Mouse (Mus musculus): Measurements from ENCODE around the gene Rnf8. TPM values are rescaled to one million over a fixed set of nuclear protein-coding genes. Genes with fewer than 3 reads are reported as not detected.

Gene Rnf8
- total and polyA plus RNA-seq, 2 experiments from 2014 or later, result 21.9 to 75.3 TPM

DNA sequence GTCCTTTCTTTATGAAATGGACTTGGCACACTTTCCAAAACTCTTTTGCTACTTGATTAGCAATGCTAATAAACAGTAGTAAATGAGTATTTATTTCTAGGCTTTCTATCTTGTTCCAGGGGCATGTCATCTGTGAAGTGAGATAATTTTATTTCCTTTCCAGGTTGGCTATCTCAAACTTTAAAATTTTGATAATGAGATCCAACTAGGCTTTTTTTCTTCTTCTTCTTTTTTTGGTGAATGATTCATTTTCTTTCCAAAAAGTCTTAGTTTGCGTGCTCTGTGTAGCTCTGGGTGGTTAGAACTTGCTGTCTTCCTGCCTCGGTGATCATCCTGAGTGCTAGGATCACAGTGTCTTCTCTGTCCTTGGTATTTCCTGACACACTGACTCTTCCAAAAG, 78.2 kb downstream of the Rnf8 start:
- 94% methylated on average over 2 of the region's 2 CpGs for WGBS
- ATAC-seq (ENCODE audit: low FRiP score) (no peak), DNase-seq (ENCODE audit: low spot score) (no peak)
- H3K4me3 ChIP-seq (ENCODE audit: low read depth, low read length), result no peak overlapping the region
- peaks cover 56% of the 10 kb centered on the region for H3K36me3 ChIP-seq (ENCODE audit: insufficient read depth, low read length)
- no peaks in the 10 kb centered on the region for H3K27me3 ChIP-seq (ENCODE audit: insufficient read depth, low read length)
- H3K9me3 ChIP-seq (ENCODE audit: low read length), result no peaks in the 10 kb centered on the region
- no peak overlapping the region for H3K4me2 ChIP-seq (ENCODE audit: low read depth, low read length, poor library complexity, severe bottlenecking)
- H3K27ac ChIP-seq (ENCODE audit: low read depth, low read length), result no peak overlapping the region
- H3K4me1 ChIP-seq (ENCODE audit: insufficient read depth, low read length), result no peaks in the 10 kb centered on the region
- no peak for TF ChIP-seq CTCF (IDR thresholded peaks at IDR 0.05)
- no peak overlapping the region for H3K9ac ChIP-seq (replicated peaks; ENCODE audit: low read length, poor library complexity, severe bottlenecking)

DNA sequence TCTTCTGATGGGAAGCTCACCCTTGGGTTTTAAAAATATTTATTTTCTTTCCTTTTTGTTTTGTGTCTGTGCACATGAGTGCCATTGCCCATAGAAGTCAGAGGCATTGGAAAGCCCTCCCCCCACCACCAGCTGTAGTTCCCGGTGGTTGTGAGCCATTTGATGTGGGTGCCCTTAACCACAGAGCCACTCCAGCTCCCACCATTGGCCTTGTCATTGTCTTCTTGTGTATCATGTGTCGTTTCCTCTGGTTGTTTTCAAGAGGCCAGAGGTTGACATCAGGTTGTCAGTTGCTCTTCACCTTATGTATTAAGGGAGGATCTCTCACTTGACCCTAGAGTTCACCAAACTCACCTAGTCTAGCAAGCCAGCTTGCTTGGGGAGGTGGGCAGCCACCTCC, 79.0 kb downstream of the Rnf8 start:
- no peak for ATAC-seq (ENCODE audit: low FRiP score)
- Histone ChIP-seq H3K27me3 (ENCODE audit: insufficient read depth, low read length) (no peaks in the 10 kb centered on the region), H3K4me1 (ENCODE audit: insufficient read depth, low read length) (no peaks in the 10 kb centered on the region), H3K4me3 (ENCODE audit: low read depth, low read length) (no peak overlapping the region), H3K9ac (replicated peaks; ENCODE audit: low read length, poor library complexity, severe bottlenecking) (no peak overlapping the region), H3K9me3 (ENCODE audit: low read length) (no peaks in the 10 kb centered on the region), H3K27ac (ENCODE audit: low read depth, low read length) (no peak overlapping the region), H3K36me3 (ENCODE audit: insufficient read depth, low read length) (peaks cover 58% of the 10 kb centered on the region), H3K4me2 (ENCODE audit: low read depth, low read length, poor library complexity, severe bottlenecking) (no peak overlapping the region)
- TF ChIP-seq CTCF (IDR thresholded peaks at IDR 0.05), result no peak
- 80% methylated on average over 2 of the region's 2 CpGs for WGBS
- DNase-seq (ENCODE audit: low spot score), result no peak

DNA sequence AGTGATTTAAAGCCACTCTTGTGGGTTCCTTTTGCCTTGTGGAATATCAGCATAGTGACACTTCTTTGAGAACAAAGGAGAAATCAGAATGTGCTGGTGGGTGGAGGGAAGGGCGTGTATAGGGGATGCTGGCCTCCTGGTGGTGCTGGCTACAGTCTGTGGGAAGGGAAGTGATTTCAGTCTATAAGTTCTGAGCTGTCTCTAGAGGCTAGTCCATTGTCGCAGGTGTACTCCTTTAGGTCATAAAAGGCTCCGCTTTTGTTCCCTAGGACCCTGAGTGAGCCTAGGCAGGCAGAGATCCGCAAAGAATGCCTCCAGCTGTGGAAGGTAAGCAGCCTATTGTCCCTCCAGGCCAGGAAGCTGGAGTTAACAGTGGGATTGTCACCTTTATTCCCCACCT, 79.9 kb downstream of the Rnf8 start:
- H3K27ac ChIP-seq (ENCODE audit: low read depth, low read length), result no peak overlapping the region
- peaks cover 58% of the 10 kb centered on the region for H3K36me3 ChIP-seq (ENCODE audit: insufficient read depth, low read length)
- H3K9me3 ChIP-seq (ENCODE audit: low read length), result no peaks in the 10 kb centered on the region
- WGBS, result 78% methylated on average over 4 of the region's 4 CpGs
- H3K9ac ChIP-seq (replicated peaks; ENCODE audit: low read length, poor library complexity, severe bottlenecking), result no peak overlapping the region
- TF ChIP-seq CTCF (IDR thresholded peaks at IDR 0.05), result no peak
- DNase-seq (ENCODE audit: low spot score) (no peak), ATAC-seq (ENCODE audit: low FRiP score) (no peak)
- H3K27me3 ChIP-seq (ENCODE audit: insufficient read depth, low read length), result no peaks in the 10 kb centered on the region
- H3K4me1 ChIP-seq (ENCODE audit: insufficient read depth, low read length), result no peaks in the 10 kb centered on the region
- H3K4me2 ChIP-seq (ENCODE audit: low read depth, low read length, poor library complexity, severe bottlenecking), result no peak overlapping the region
- H3K4me3 ChIP-seq (ENCODE audit: low read depth, low read length), result no peak overlapping the region

Small RNA genes lying within 50 kb of the gene (microRNA-seq; reads per million reads assigned to microRNA genes)
- gene Mir7667 (ENCODE audit: borderline number of aligned reads), result not detected

Other genes with a start within 250 kb of the Rnf8 start
- 8.3 and 10.9 TPM in 2 replicates for gene Pim1, start 124.0 kb upstream of the Rnf8 start, total RNA-seq (2014; rRNA removed)
- gene Pim1, start 124.0 kb upstream of the Rnf8 start, polyA plus RNA-seq (2015; fragmentation: Nextera tagmentation; extraction: Ambion mirVana), result 10.6 and 12.7 TPM in 2 replicates
- not detected in 2 replicates for gene Gm17657, start 65.2 kb upstream of the Rnf8 start, total RNA-seq (2014; rRNA removed)
- not detected in 2 replicates for gene Gm17657, start 65.2 kb upstream of the Rnf8 start, polyA plus RNA-seq (2015; fragmentation: Nextera tagmentation; extraction: Ambion mirVana)
- gene Tbc1d22b, start 65.0 kb upstream of the Rnf8 start, total RNA-seq (2014; rRNA removed), result 47.3 and 52.0 TPM in 2 replicates
- gene Tbc1d22b, start 65.0 kb upstream of the Rnf8 start, polyA plus RNA-seq (2015; fragmentation: Nextera tagmentation; extraction: Ambion mirVana), result 30.7 and 31.7 TPM in 2 replicates
- not detected in 2 replicates for gene Tmem217, start 62.4 kb upstream of the Rnf8 start, total RNA-seq (2014; rRNA removed)
- gene Tmem217, start 62.4 kb upstream of the Rnf8 start, polyA plus RNA-seq (2015; fragmentation: Nextera tagmentation; extraction: Ambion mirVana), result 0.71 and 0.84 TPM in 2 replicates
- gene Gm28043, start 86 bp downstream of the Rnf8 start, total RNA-seq (2014; rRNA removed), result 3.8 and 6.7 TPM in 2 replicates
- 1.2 and 1.7 TPM in 2 replicates for gene Gm28043, start 86 bp downstream of the Rnf8 start, polyA plus RNA-seq (2015; fragmentation: Nextera tagmentation; extraction: Ambion mirVana)
- 58.5 and 63.6 TPM in 2 replicates for gene Cmtr1, start 45.8 kb downstream of the Rnf8 start, total RNA-seq (2014; rRNA removed)
- 105 and 106 TPM in 2 replicates for gene Cmtr1, start 45.8 kb downstream of the Rnf8 start, polyA plus RNA-seq (2015; fragmentation: Nextera tagmentation; extraction: Ambion mirVana)
- 9.0 and 9.4 TPM in 2 replicates for gene Ccdc167, start 102.3 kb downstream of the Rnf8 start, total RNA-seq (2014; rRNA removed)
- gene Ccdc167, start 102.3 kb downstream of the Rnf8 start, polyA plus RNA-seq (2015; fragmentation: Nextera tagmentation; extraction: Ambion mirVana), result 8.3 and 8.6 TPM in 2 replicates

Data from midbrain, postnatal 0 days (tissue).